Comparison of ENCODE assay signal across 18 mouse cellular contexts in genomic region chr14:60697351-60697750, GRCm38 (mm10).
DNase-seq lines count a peak whose midpoint lies in the region; ATAC-seq and TF ChIP-seq lines count a peak whose summit lies in the region.
"Had no signal": no experiment of that assay in that cellular context is flagged by ENCODE, and none has a peak within 500 bp of the region (broad histone marks: within the 10 kb centered on the region; RNA-seq: fewer than 3 reads in every experiment).

No protein-coding gene starts in this region.

- H3K36me3 ChIP-seq in midbrain, embryonic 10.5 days = peaks cover 64% of the 10 kb centered on the region
- no peaks in the 10 kb centered on the region for H3K36me3 ChIP-seq in midbrain, postnatal 0 days (ENCODE audit: insufficient read depth, low read length)
- 0 out of 2 replicates have a peak, but pooled peaks cover 4% of the 10 kb centered on the region for H3K36me3 ChIP-seq in intestine, postnatal 0 days (ENCODE audit: control insufficient read depth, insufficient read depth)
- H3K36me3 ChIP-seq: heart, embryonic 15.5 days; midbrain, embryonic 13.5 days had no signal

- DNase-seq in cerebellum, adult 11-12 months = peak; percentile 32
- DNase-seq in cerebellum, adult 9-10 months = no peak
- no peak for DNase-seq in midbrain, embryonic 10.5 days (ENCODE audit: low spot score)
- no peak for DNase-seq in midbrain, postnatal 0 days (ENCODE audit: low spot score)
- DNase-seq in urinary bladder, adult 2 months (ENCODE audit: low spot score) = no peak
- DNase-seq in c-Kit-positive CD71-positive TER-119-positive erythroid progenitor cells, embryonic 14.5 days (ENCODE audit: low spot score) = no peak
- DNase-seq: cerebellum, adult 8-10 months; gastrocnemius, postnatal 14 days; heart, postnatal 4 days; lung, postnatal 10 days; right cerebral cortex, postnatal 14 days had no signal

- peaks cover 29% of the 10 kb centered on the region for H3K4me1 ChIP-seq in midbrain, embryonic 10.5 days
- no peaks in the 10 kb centered on the region for H3K4me1 ChIP-seq in midbrain, postnatal 0 days (ENCODE audit: insufficient read depth, low read length)
- H3K4me1 ChIP-seq in intestine, postnatal 0 days (replicated peaks; ENCODE audit: control insufficient read depth, insufficient read depth, low read length) = peaks cover 9% of the 10 kb centered on the region
- H3K4me1 ChIP-seq: heart, embryonic 15.5 days; liver, embryonic 15.5 days had no signal

- no peak for TF ChIP-seq CTCF in midbrain, postnatal 0 days (IDR thresholded peaks at IDR 0.05)
- no peak for TF ChIP-seq CTCF in intestine, postnatal 0 days (IDR thresholded peaks at IDR 0.05; ENCODE audit: low read depth)

- no peak for ATAC-seq in midbrain, postnatal 0 days (ENCODE audit: low FRiP score)
- peak; percentile 68 for ATAC-seq in intestine, postnatal 0 days
- ATAC-seq: forebrain, embryonic 14.5 days; midbrain, embryonic 13.5 days had no signal

- WGBS in midbrain, embryonic 10.5 days = 89% methylated on average over 6 of the region's 8 CpGs
- WGBS in midbrain, postnatal 0 days = 80% methylated on average over 8 of the region's 8 CpGs
- WGBS in intestine, postnatal 0 days = 53% methylated on average over 6 of the region's 8 CpGs

- H3K27ac ChIP-seq in midbrain, embryonic 10.5 days (replicated peaks) = 0 out of 2 replicates have a peak overlapping the region, but pooled peaks have one; percentile 1
- no peak overlapping the region for H3K27ac ChIP-seq in midbrain, postnatal 0 days (ENCODE audit: low read depth, low read length)
- H3K27ac ChIP-seq in intestine, postnatal 0 days (ENCODE audit: low read depth, low read length) = no peak overlapping the region
- H3K27ac ChIP-seq: heart, embryonic 15.5 days; liver, embryonic 15.5 days; midbrain, embryonic 13.5 days had no signal

- no peaks in the 10 kb centered on the region for H3K9me3 ChIP-seq in midbrain, embryonic 10.5 days (replicated peaks)
- H3K9me3 ChIP-seq in midbrain, postnatal 0 days (ENCODE audit: low read length) = no peaks in the 10 kb centered on the region
- no peaks in the 10 kb centered on the region for H3K9me3 ChIP-seq in intestine, postnatal 0 days (ENCODE audit: control insufficient read depth)
- H3K9me3 ChIP-seq: heart, embryonic 15.5 days; liver, embryonic 15.5 days; midbrain, embryonic 13.5 days had no signal

- H3K4me3 ChIP-seq in midbrain, embryonic 10.5 days = no peak overlapping the region
- no peak overlapping the region for H3K4me3 ChIP-seq in midbrain, postnatal 0 days (ENCODE audit: low read depth, low read length)
- H3K4me3 ChIP-seq in intestine, postnatal 0 days (ENCODE audit: low read depth, low read length) = no peak overlapping the region
- H3K4me3 ChIP-seq: heart, embryonic 15.5 days; layer of hippocampus, adult 2 months; liver, embryonic 15.5 days; midbrain, embryonic 13.5 days had no signal

- no peak overlapping the region for H3K4me2 ChIP-seq in midbrain, postnatal 0 days (ENCODE audit: low read depth, low read length, poor library complexity, severe bottlenecking)
- H3K4me2 ChIP-seq in intestine, postnatal 0 days (replicated peaks; ENCODE audit: low read depth) = no peak overlapping the region
- H3K4me2 ChIP-seq: heart, embryonic 15.5 days; liver, embryonic 15.5 days; midbrain, embryonic 13.5 days had no signal

- no peaks in the 10 kb centered on the region for H3K27me3 ChIP-seq in midbrain, embryonic 10.5 days (ENCODE audit: low read depth, poor library complexity, severe bottlenecking)
- H3K27me3 ChIP-seq in midbrain, postnatal 0 days (ENCODE audit: insufficient read depth, low read length) = no peaks in the 10 kb centered on the region
- H3K27me3 ChIP-seq in intestine, postnatal 0 days (replicated peaks; ENCODE audit: control insufficient read depth, insufficient read depth, low read length) = no peaks in the 10 kb centered on the region
- H3K27me3 ChIP-seq: CH12.LX; heart, embryonic 15.5 days; liver, embryonic 15.5 days; midbrain, embryonic 13.5 days had no signal

- H3K9ac ChIP-seq in midbrain, postnatal 0 days (replicated peaks; ENCODE audit: low read length, poor library complexity, severe bottlenecking) = no peak overlapping the region
- H3K9ac ChIP-seq in intestine, postnatal 0 days (ENCODE audit: low read depth, low read length) = no peak overlapping the region
- H3K9ac ChIP-seq: heart, embryonic 15.5 days; liver, embryonic 15.5 days; midbrain, embryonic 13.5 days had no signal
